Mouse (Mus musculus) lung, postnatal 0 days (tissue): ENCODE results near the gene Plcxd3.

Experiments used
- CTCF ChIP-seq: IDR thresholded peaks from 2 replicates; pipeline ENCODE4 v1.5.1; 2016; ENCODE audit warnings: antibody characterized with exemption, mild to moderate bottlenecking
- EP300 ChIP-seq: IDR thresholded peaks from 2 replicates; pipeline ENCODE4 v1.6.1; 2016; ENCODE audit warnings: antibody characterized with exemption, mild to moderate bottlenecking, control low read depth

GRCm38 (mm10) chr15:4605630-4606029 is 230.3 kb downstream of the Plcxd3 start:
- TF ChIP-seq CTCF (no peak), EP300 (no peak)
